Mouse (Mus musculus): ENCODE data around the gene Ankrd34b. TPM values are rescaled to one million over a fixed set of nuclear protein-coding genes. Genes with fewer than 3 reads are reported as not detected.

Gene Ankrd34b
- not detected for total RNA-seq (2023)

GRCm38 (mm10) chr13:92425758-92426264, at the start of gene Ankrd34b:
Gene Ankrd34b, plus strand, starts transcription at chr13:92425896.

GRCm38 (mm10) chr13:92483852-92484463, 58.3 kb downstream of the Ankrd34b start, which contains the start of gene Fam151b:
Gene Fam151b, minus strand, starts transcription at chr13:92484015.

Other genes starting within 250 kb of the Ankrd34b start
- gene Gm20379, start 119.9 kb upstream of the Ankrd34b start, total RNA-seq (2023) = not detected
- 1 to 10 TPM; 4.4 TPM for gene Dhfr, start 71.2 kb upstream of the Ankrd34b start, total RNA-seq (2023)
- gene Msh3, start 70.9 kb upstream of the Ankrd34b start, total RNA-seq (2023) = 10 to 100 TPM; 16.2 to 16.5 TPM
- gene Fam151b, start 58.1 kb downstream of the Ankrd34b start, total RNA-seq (2023) = 1 to 10 TPM; 3.4 to 3.8 TPM
- 10 to 100 TPM; 15.0 to 16.1 TPM for gene Zfyve16, start 105.0 kb downstream of the Ankrd34b start, total RNA-seq (2023)
- not detected for gene Spz1, start 150.3 kb downstream of the Ankrd34b start, total RNA-seq (2023)
- 10 to 100 TPM; 27.5 to 29.1 TPM for gene Serinc5, start 185.2 kb downstream of the Ankrd34b start, total RNA-seq (2023)